Mouse (Mus musculus) limb, embryonic 11.5 days (tissue): ENCODE measurements around the gene Gm21294. TPM values are rescaled to one million over a fixed set of nuclear protein-coding genes. Genes with fewer than 3 reads are reported as not detected.
"Not testable (repeated sequence)": the region's sequence is repeated elsewhere in the genome, so short reads cannot be mapped to it uniquely, and the experiment has no call there.

Experiments
- ATAC-seq: fragments of 200-750 bp; cut with Nextera tagmentation; 2 replicates; pipeline ENCODE4 v1.8.0; 2017; ENCODE audit warnings: low read depth; ENCODE audit not compliant: insufficient number of reproducible peaks, low FRiP score, low TSS enrichment
- DNase-seq: peaks from one replicate; pipeline ENCODE4 v3.0.0-alpha.2; 2015; ENCODE audit warnings: low spot score
- H3K27ac ChIP-seq: fragments of 300-500 bp; sonication (generic); replicated peaks from 2 replicates; pipeline ENCODE4 v1.5.1; 2014; ENCODE audit warnings: low read depth, mild to moderate bottlenecking, low read length
- H3K27me3 ChIP-seq: fragments of 300-500 bp; sonication (generic); 2 replicates; pipeline ENCODE4 v1.6.1; 2014; ENCODE audit warnings: mild to moderate bottlenecking, low read length, mixed read lengths; ENCODE audit not compliant: control insufficient read depth, insufficient read depth
- H3K36me3 ChIP-seq: fragments of 300-500 bp; sonication (generic); 2 replicates; pipeline ENCODE4 v1.6.1; 2014; ENCODE audit warnings: mild to moderate bottlenecking, low read length, moderate library complexity, mixed read lengths; ENCODE audit not compliant: control insufficient read depth, insufficient read depth
- H3K4me1 ChIP-seq: fragments of 300-500 bp; sonication (generic); 2 replicates; pipeline ENCODE4 v1.6.1; 2014; ENCODE audit warnings: low read length, mixed read lengths; ENCODE audit not compliant: control insufficient read depth, insufficient read depth
- H3K4me2 ChIP-seq: fragments of 300-500 bp; sonication (generic); 2 replicates; pipeline ENCODE4 v1.6.1; 2014; ENCODE audit warnings: low read depth, mild to moderate bottlenecking, moderate library complexity; ENCODE audit not compliant: severe bottlenecking
- H3K4me3 ChIP-seq: fragments of 300-500 bp; sonication (generic); 2 replicates; pipeline ENCODE4 v1.5.1; 2014; ENCODE audit warnings: low read depth, low read length
- H3K9ac ChIP-seq: fragments of 300-500 bp; sonication (generic); 2 replicates; pipeline ENCODE4 v1.6.1; 2014; ENCODE audit warnings: mild to moderate bottlenecking, low read length
- H3K9me3 ChIP-seq: fragments of 300-500 bp; sonication (generic); 2 replicates; pipeline ENCODE4 v1.6.1; 2016; ENCODE audit warnings: low read length; ENCODE audit not compliant: control insufficient read depth
- WGBS: fragments of 180-500 bp; shearing (Covaris S2); extraction: QIAGEN DNeasy Blood & Tissue Kit; methylation state at CpG from one replicate; pipeline ENCODE4 v1.1.7; 2014; 5-methylcytosine and 5-hydroxymethylcytosine counted together
- polyA plus RNA-seq: library from polyadenylated mRNA; unstranded; fragments of >200 nt; fragmentation: Nextera tagmentation; extraction: Ambion mirVana; gene quantifications from 2 replicates; pipeline ENCODE4 v1.2.1, GENCODE M21; 2014

Gene Gm21294
- polyA plus RNA-seq: not detected in 2 replicates

- not testable (repeated sequence) for H3K4me1 ChIP-seq, H3K9me3 ChIP-seq, H3K4me2 ChIP-seq, H3K4me3 ChIP-seq, H3K36me3 ChIP-seq, DNase-seq, H3K27ac ChIP-seq, H3K27me3 ChIP-seq, ATAC-seq, H3K9ac ChIP-seq
- WGBS: no CpG with 5 or more reads among the region's 5 CpGs
Observed at GRCm38 (mm10) chrY:89052506-89052905, at the start of gene Gm21294. Gene Gm21294 (plus strand): TSS chrY:89052806.

GRCm38 (mm10) chrY:89126246-89126645 lies 73.6 kb downstream of the Gm21294 start:
- H3K9ac ChIP-seq, H3K4me2 ChIP-seq, H3K9me3 ChIP-seq, H3K36me3 ChIP-seq, H3K4me3 ChIP-seq, H3K27me3 ChIP-seq, ATAC-seq, DNase-seq, H3K4me1 ChIP-seq, H3K27ac ChIP-seq: not testable (repeated sequence)
- WGBS: 92% methylated on average over 2 of the region's 21 CpGs
